Mouse (Mus musculus): Measurements from ENCODE around the gene Hoxd3. TPM values are rescaled to one million over a fixed set of nuclear protein-coding genes. Genes with fewer than 3 reads are reported as not detected.

The Hoxd3 gene
- polyA plus RNA-seq, 1 experiment from 2014 or later: 0.23 TPM

GRCm38 (mm10) chr2:74708676-74709075 is 3.1 kb upstream of the Hoxd3 start:
- H3K27me3 ChIP-seq (ENCODE audit: control insufficient read depth, insufficient read depth, low read length): peaks cover 99% of the 10 kb centered on the region
- H3K9ac ChIP-seq (ENCODE audit: low read length): no peak overlapping the region
- H3K4me1 ChIP-seq (ENCODE audit: control insufficient read depth in 2 of 2, insufficient read depth in 2 of 2, low read length in 2 of 2): peaks cover 3 to 21% of the 10 kb centered on the region in 2 experiments; a peak in 3 of 4 replicates
- no peak overlapping the region for H3K27ac ChIP-seq (replicated peaks in 1 of 2; ENCODE audit: control insufficient read depth in 1 of 2, insufficient read depth in 1 of 2, low read depth in 2 of 2, low read length in 2 of 2)
- H3K4me2 ChIP-seq (ENCODE audit: low read length): no peak overlapping the region
- 7% methylated on average over 4 of the region's 4 CpGs for WGBS
- no peaks in the 10 kb centered on the region for H3K36me3 ChIP-seq (ENCODE audit: control insufficient read depth, insufficient read depth, low read length)
- no peak overlapping the region for H3K4me3 ChIP-seq (ENCODE audit: control insufficient read depth in 1 of 2, insufficient read depth in 1 of 2, low read depth in 1 of 2, low read length in 2 of 2)
- H3K9me3 ChIP-seq (ENCODE audit: control insufficient read depth, low read length): no peaks in the 10 kb centered on the region
- ATAC-seq (ENCODE audit: insufficient number of reproducible peaks, insufficient read depth, low FRiP score, low read depth): no peak

GRCm38 (mm10) chr2:74709465-74710419 is 2.0 kb upstream of the Hoxd3 start:
- no peaks in the 10 kb centered on the region for H3K9me3 ChIP-seq (ENCODE audit: control insufficient read depth, low read length)
- no peak overlapping the region for H3K27ac ChIP-seq (replicated peaks in 1 of 2; ENCODE audit: control insufficient read depth in 1 of 2, insufficient read depth in 1 of 2, low read depth in 2 of 2, low read length in 2 of 2)
- no peak overlapping the region for H3K4me2 ChIP-seq (ENCODE audit: low read length)
- ATAC-seq (ENCODE audit: insufficient number of reproducible peaks, insufficient read depth, low FRiP score, low read depth): no peak
- no peak overlapping the region for H3K4me3 ChIP-seq (ENCODE audit: control insufficient read depth in 1 of 2, insufficient read depth in 1 of 2, low read depth in 1 of 2, low read length in 2 of 2)
- H3K36me3 ChIP-seq (ENCODE audit: control insufficient read depth, insufficient read depth, low read length): no peaks in the 10 kb centered on the region
- 11% methylated on average over 5 of the region's 5 CpGs for WGBS
- peaks cover 3 to 18% of the 10 kb centered on the region in 2 experiments; a peak in 3 of 4 replicates for H3K4me1 ChIP-seq (ENCODE audit: control insufficient read depth in 2 of 2, insufficient read depth in 2 of 2, low read length in 2 of 2)
- H3K27me3 ChIP-seq (ENCODE audit: control insufficient read depth, insufficient read depth, low read length): peaks cover 99% of the 10 kb centered on the region
- H3K9ac ChIP-seq (ENCODE audit: low read length): no peak overlapping the region

- under 1% methylated on average over 16 of the region's 16 CpGs for WGBS
- Histone ChIP-seq H3K9ac (ENCODE audit: low read length) (no peak overlapping the region), H3K27me3 (ENCODE audit: control insufficient read depth, insufficient read depth, low read length) (peaks cover 100% of the 10 kb centered on the region), H3K4me1 (ENCODE audit: control insufficient read depth in 2 of 2, insufficient read depth in 2 of 2, low read length in 2 of 2) (peaks cover 4 to 8% of the 10 kb centered on the region in 2 experiments; a peak in 3 of 4 replicates), H3K9me3 (ENCODE audit: control insufficient read depth, low read length) (no peaks in the 10 kb centered on the region), H3K4me3 (ENCODE audit: control insufficient read depth in 1 of 2, insufficient read depth in 1 of 2, low read depth in 1 of 2, low read length in 2 of 2) (no peak overlapping the region), H3K27ac (replicated peaks in 1 of 2; ENCODE audit: control insufficient read depth in 1 of 2, insufficient read depth in 1 of 2, low read depth in 2 of 2, low read length in 2 of 2) (no peak overlapping the region), H3K36me3 (ENCODE audit: control insufficient read depth, insufficient read depth, low read length) (no peaks in the 10 kb centered on the region), H3K4me2 (ENCODE audit: low read length) (no peak overlapping the region)
- ATAC-seq (ENCODE audit: insufficient number of reproducible peaks, insufficient read depth, low FRiP score, low read depth): no peak
Observed at GRCm38 (mm10) chr2:74710929-74711543, 691 bp upstream of the Hoxd3 start.

GRCm38 (mm10) chr2:74713239-74714150 is 1.8 kb downstream of the Hoxd3 start:
- Histone ChIP-seq H3K4me2 (ENCODE audit: low read length) (no peak overlapping the region), H3K27ac (replicated peaks in 1 of 2; ENCODE audit: control insufficient read depth in 1 of 2, insufficient read depth in 1 of 2, low read depth in 2 of 2, low read length in 2 of 2) (no peak overlapping the region), H3K36me3 (ENCODE audit: control insufficient read depth, insufficient read depth, low read length) (no peaks in the 10 kb centered on the region), H3K9me3 (ENCODE audit: control insufficient read depth, low read length) (no peaks in the 10 kb centered on the region), H3K4me1 (ENCODE audit: control insufficient read depth in 2 of 2, insufficient read depth in 2 of 2, low read length in 2 of 2) (peaks cover 4 to 8% of the 10 kb centered on the region in 2 experiments; a peak in 3 of 4 replicates), H3K27me3 (ENCODE audit: control insufficient read depth, insufficient read depth, low read length) (peaks cover 99% of the 10 kb centered on the region), H3K4me3 (ENCODE audit: control insufficient read depth in 1 of 2, insufficient read depth in 1 of 2, low read depth in 1 of 2, low read length in 2 of 2) (no peak overlapping the region), H3K9ac (ENCODE audit: low read length) (no peak overlapping the region)
- WGBS: 5% methylated on average over 19 of the region's 19 CpGs
- no peak for ATAC-seq (ENCODE audit: insufficient number of reproducible peaks, insufficient read depth, low FRiP score, low read depth)

GRCm38 (mm10) chr2:74714156-74714789 is 2.5 kb downstream of the Hoxd3 start:
- no peaks in the 10 kb centered on the region for H3K9me3 ChIP-seq (ENCODE audit: control insufficient read depth, low read length)
- no peak for ATAC-seq (ENCODE audit: insufficient number of reproducible peaks, insufficient read depth, low FRiP score, low read depth)
- no peaks in the 10 kb centered on the region for H3K36me3 ChIP-seq (ENCODE audit: control insufficient read depth, insufficient read depth, low read length)
- H3K27ac ChIP-seq (replicated peaks in 1 of 2; ENCODE audit: control insufficient read depth in 1 of 2, insufficient read depth in 1 of 2, low read depth in 2 of 2, low read length in 2 of 2): no peak overlapping the region
- no peak overlapping the region for H3K9ac ChIP-seq (ENCODE audit: low read length)
- H3K4me2 ChIP-seq (ENCODE audit: low read length): no peak overlapping the region
- H3K4me1 ChIP-seq (ENCODE audit: control insufficient read depth in 2 of 2, insufficient read depth in 2 of 2, low read length in 2 of 2): peaks cover 4 to 8% of the 10 kb centered on the region in 2 experiments; a peak in 3 of 4 replicates
- no peak overlapping the region for H3K4me3 ChIP-seq (ENCODE audit: control insufficient read depth in 1 of 2, insufficient read depth in 1 of 2, low read depth in 1 of 2, low read length in 2 of 2)
- peaks cover 99% of the 10 kb centered on the region for H3K27me3 ChIP-seq (ENCODE audit: control insufficient read depth, insufficient read depth, low read length)
- WGBS: 7% methylated on average over 18 of the region's 18 CpGs

GRCm38 (mm10) chr2:74714881-74715280 is 3.2 kb downstream of the Hoxd3 start:
- Histone ChIP-seq H3K4me1 (ENCODE audit: control insufficient read depth in 2 of 2, insufficient read depth in 2 of 2, low read length in 2 of 2) (peaks cover 4 to 8% of the 10 kb centered on the region in 2 experiments; a peak in 3 of 4 replicates), H3K27ac (replicated peaks in 1 of 2; ENCODE audit: control insufficient read depth in 1 of 2, insufficient read depth in 1 of 2, low read depth in 2 of 2, low read length in 2 of 2) (no peak overlapping the region), H3K9ac (ENCODE audit: low read length) (no peak overlapping the region), H3K9me3 (ENCODE audit: control insufficient read depth, low read length) (no peaks in the 10 kb centered on the region), H3K36me3 (ENCODE audit: control insufficient read depth, insufficient read depth, low read length) (no peaks in the 10 kb centered on the region), H3K4me2 (ENCODE audit: low read length) (no peak overlapping the region), H3K27me3 (ENCODE audit: control insufficient read depth, insufficient read depth, low read length) (peaks cover 99% of the 10 kb centered on the region), H3K4me3 (ENCODE audit: control insufficient read depth in 1 of 2, insufficient read depth in 1 of 2, low read depth in 1 of 2, low read length in 2 of 2) (no peak overlapping the region)
- no peak; the same call in 1 of the 2 replicates for ATAC-seq (ENCODE audit: insufficient number of reproducible peaks, insufficient read depth, low FRiP score, low read depth)
- WGBS: under 1% methylated on average over 14 of the region's 14 CpGs
